Mouse (Mus musculus) C2C12 (cell line): Measurements from ENCODE around the gene Slx1b. TPM values are rescaled to one million over a fixed set of nuclear protein-coding genes. Genes with fewer than 3 reads are reported as not detected.

Source experiments
- H3K27me3 ChIP-seq: one replicate; pipeline ENCODE4 v1.6.1; 2011; ENCODE audit not compliant: control insufficient read depth, insufficient read depth, insufficient read length
- H3K36me3 ChIP-seq: one replicate; pipeline ENCODE4 v1.6.1; 2011; ENCODE audit not compliant: control insufficient read depth, insufficient read depth
- H3K4me3 ChIP-seq: one replicate; pipeline ENCODE4 v1.5.1; 2011; ENCODE audit warnings: mild to moderate bottlenecking, control low read depth; ENCODE audit not compliant: poor library complexity, insufficient read depth, severe bottlenecking
- H3K79me2 ChIP-seq: one replicate; pipeline ENCODE4 v1.6.1; 2011; ENCODE audit not compliant: control insufficient read depth, insufficient read depth
- H3K79me3 ChIP-seq: one replicate; pipeline ENCODE4 v1.6.1; 2011; ENCODE audit warnings: low read depth, control low read depth
- H3ac ChIP-seq: one replicate; pipeline ENCODE3; 2011; ENCODE audit warnings: low read depth; ENCODE audit not compliant: control insufficient read depth, insufficient read length
- CEBPB ChIP-seq: IDR thresholded peaks from one replicate; pipeline ENCODE4 v1.6.1; 2011; ENCODE audit warnings: low read depth, mild to moderate bottlenecking, control low read depth, moderate library complexity
- CTCF ChIP-seq: IDR thresholded peaks from one replicate; pipeline ENCODE4 v1.5.1; 2011; ENCODE audit not compliant: control insufficient read depth, insufficient read depth, insufficient read length
- FOSL1 ChIP-seq: IDR thresholded peaks from one replicate; pipeline ENCODE4 v1.8.0; 2011; ENCODE audit warnings: mild to moderate bottlenecking, low read length; ENCODE audit not compliant: poor library complexity, insufficient read depth, severe bottlenecking
- MAX ChIP-seq: IDR thresholded peaks from one replicate; pipeline ENCODE4 v1.6.1; 2011; ENCODE audit warnings: mild to moderate bottlenecking, control low read depth
- MYOD1 ChIP-seq: IDR thresholded peaks from one replicate; pipeline ENCODE4 v1.6.1; 2011; ENCODE audit warnings: low read depth; ENCODE audit not compliant: control insufficient read depth, insufficient read length
- MYOG ChIP-seq: IDR thresholded peaks from one replicate; pipeline ENCODE4 v1.6.1; 2011; ENCODE audit not compliant: control insufficient read depth, insufficient read length; ENCODE audit errors: extremely low read depth
- USF1 ChIP-seq: IDR thresholded peaks from one replicate; pipeline ENCODE4 v1.6.1; 2011; ENCODE audit warnings: low read depth, mild to moderate bottlenecking, control low read depth, moderate library complexity
- long read RNA-seq, 2 experiments: library from polyadenylated mRNA; unstranded; transcript quantifications; one replicate each; pipeline ENCODE4 v2.0.0; 2019 to 2020
- polyA plus RNA-seq: library from polyadenylated mRNA; unstranded; fragments of >200 nt; fragmentation: generic; extraction: Trizol; gene quantifications from one replicate; pipeline ENCODE4 v1.2.1, GENCODE M21; 2012; ENCODE audit warnings: missing spikeins

Gene Slx1b
- 5.4 TPM for polyA plus RNA-seq
- long read RNA-seq, experiment 1, partial matches to known transcripts: 1 of 8 reads
- long read RNA-seq, experiment 1, other reads (novel, unspliced or antisense): 0 of 8 reads
- long read RNA-seq, experiment 2, transcript Slx1b-203 (6 exons, 3,152 nt): major isoform, 10 of 14 reads
- long read RNA-seq, experiment 2, partial matches to known transcripts: 0 of 14 reads
- long read RNA-seq, experiment 2, other reads (novel, unspliced or antisense): 2 of 14 reads

- peak within 1 kb of the TSS; percentile 97 for H3ac ChIP-seq
- peaks cover 24% of the 10 kb centered on the region for H3K79me2 ChIP-seq
- peaks cover 6% of the 10 kb centered on the region for H3K36me3 ChIP-seq
- H3K4me3 ChIP-seq: peak within 1 kb of the TSS; percentile 75
- H3K79me3 ChIP-seq: peaks cover 11% of the 10 kb centered on the region
- no peaks in the 10 kb centered on the region for H3K27me3 ChIP-seq
- TF ChIP-seq MAX: peak; percentile 74
- TF ChIP-seq MYOD1: no peak
- peak; percentile 94 for TF ChIP-seq CTCF
- no peak for TF ChIP-seq USF1
Observed at GRCm38 (mm10) chr7:126695631-126696207, at the start of gene Slx1b. Gene Slx1b (minus strand): TSS chr7:126695784.

- Histone ChIP-seq H3K79me2 (no peaks in the 10 kb centered on the region), H3ac (no peak overlapping the region), H3K79me3 (no peaks in the 10 kb centered on the region), H3K27me3 (peaks cover 10% of the 10 kb centered on the region), H3K4me3 (no peak overlapping the region), H3K36me3 (no peaks in the 10 kb centered on the region)
- TF ChIP-seq MYOG (no peak), CEBPB (no peak), CTCF (no peak), MYOD1 (no peak), MAX (no peak)
Observed at GRCm38 (mm10) chr7:126741964-126742482, 46.4 kb upstream of the Slx1b start.

- no peak for TF ChIP-seq FOSL1
- no peak for TF ChIP-seq USF1
- TF ChIP-seq CTCF: no peak
- TF ChIP-seq MAX: no peak
- TF ChIP-seq MYOG: no peak
- no peak for TF ChIP-seq CEBPB
- TF ChIP-seq MYOD1: no peak
- Histone ChIP-seq H3ac (no peak overlapping the region), H3K79me3 (no peaks in the 10 kb centered on the region), H3K27me3 (peaks cover 6% of the 10 kb centered on the region), H3K36me3 (no peaks in the 10 kb centered on the region), H3K79me2 (no peaks in the 10 kb centered on the region), H3K4me3 (no peak overlapping the region)
Observed at GRCm38 (mm10) chr7:126741452-126741851, 45.9 kb upstream of the Slx1b start.

GRCm38 (mm10) chr7:126740977-126741376, 45.4 kb upstream of the Slx1b start:
- Histone ChIP-seq H3ac (no peak overlapping the region), H3K79me3 (no peaks in the 10 kb centered on the region), H3K27me3 (peaks cover 2% of the 10 kb centered on the region), H3K36me3 (no peaks in the 10 kb centered on the region), H3K79me2 (no peaks in the 10 kb centered on the region), H3K4me3 (no peak overlapping the region)
- TF ChIP-seq FOSL1 (no peak), MYOG (no peak), MYOD1 (no peak), MAX (no peak), USF1 (no peak), CTCF (no peak), CEBPB (no peak)

- no peak for TF ChIP-seq CEBPB
- no peak for TF ChIP-seq FOSL1
- TF ChIP-seq MYOD1: no peak
- TF ChIP-seq CTCF: no peak
- TF ChIP-seq MYOG: no peak
- no peak for TF ChIP-seq MAX
- TF ChIP-seq USF1: no peak
- H3K27me3 ChIP-seq: no peaks in the 10 kb centered on the region
- no peaks in the 10 kb centered on the region for H3K79me2 ChIP-seq
- no peak overlapping the region for H3ac ChIP-seq
- no peaks in the 10 kb centered on the region for H3K79me3 ChIP-seq
- H3K36me3 ChIP-seq: no peaks in the 10 kb centered on the region
- H3K4me3 ChIP-seq: no peak overlapping the region
Observed at GRCm38 (mm10) chr7:126740132-126740735, 44.6 kb upstream of the Slx1b start.
